Mouse (Mus musculus): ENCODE results near the gene Ssna1.

GRCm38 (mm10) chr2:25238106-25238505 lies 34.1 kb downstream of the Ssna1 start:
- TF ChIP-seq CTCF (IDR thresholded peaks at IDR 0.05; ENCODE audit: insufficient read depth, low read depth, low read length) (no peak), POLR2A (IDR thresholded peaks at IDR 0.05; ENCODE audit: insufficient read depth, low read depth, low read length) (no peak)

Data from olfactory bulb, adult 2 months (tissue).